Mouse (Mus musculus): ENCODE data around the gene Acp4.
"Not testable (repeated sequence)": the region's sequence is repeated elsewhere in the genome, so short reads cannot be mapped to it uniquely, and the experiment has no call there.

Acp4 gene

DNA sequence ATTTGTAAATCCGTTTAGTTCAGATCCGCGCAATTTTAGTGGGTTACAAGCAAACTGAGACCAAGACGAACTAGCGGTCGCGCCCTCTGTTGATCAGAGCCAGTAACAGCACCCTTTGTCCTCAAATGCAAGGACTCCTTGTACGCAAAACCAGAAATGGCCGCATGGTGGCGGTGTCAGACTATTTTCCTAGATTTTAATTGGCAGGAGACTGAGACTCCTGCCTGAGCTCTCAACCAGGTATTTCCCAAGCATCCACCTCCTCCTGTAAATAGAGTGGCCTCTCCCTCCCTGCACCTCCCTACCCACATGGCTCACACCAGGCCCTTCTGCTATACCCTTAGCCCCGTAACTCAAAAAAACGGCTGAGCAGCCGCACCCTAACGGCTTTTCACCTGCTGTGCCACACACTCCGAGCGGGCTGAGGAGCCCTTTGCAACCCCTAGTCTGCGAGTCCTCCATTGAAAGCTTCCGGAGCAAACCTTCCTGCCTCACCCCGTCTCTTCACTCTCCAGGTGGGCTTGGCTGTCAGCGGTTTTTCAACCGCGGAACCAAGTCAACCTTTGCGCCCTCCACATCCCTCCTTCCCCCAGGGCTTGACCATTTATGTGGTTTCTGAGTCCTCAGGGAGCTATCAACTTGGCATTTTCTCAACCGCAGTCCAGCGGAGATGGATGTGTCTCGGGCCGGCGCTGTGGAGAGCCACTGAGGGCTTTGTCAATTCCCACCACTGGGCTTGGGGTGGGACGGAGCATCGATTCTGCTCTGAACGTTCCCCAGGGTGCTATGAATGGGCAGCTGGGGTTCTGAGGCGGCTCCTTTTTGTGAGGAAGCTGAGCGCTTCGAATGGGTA is 5.8 kb upstream of the Acp4 start:
- DNase-seq (ENCODE audit: low read depth) = peak; percentile 91

- DNase-seq (ENCODE audit: low read depth) = no peak
These were observed 4.0 kb upstream of the Acp4 start, which contains the start of gene Gm15517 for GRCm38 (mm10) chr7:44261147-44261546. Gene Gm15517 (plus strand): TSS chr7:44261447.

DNA sequence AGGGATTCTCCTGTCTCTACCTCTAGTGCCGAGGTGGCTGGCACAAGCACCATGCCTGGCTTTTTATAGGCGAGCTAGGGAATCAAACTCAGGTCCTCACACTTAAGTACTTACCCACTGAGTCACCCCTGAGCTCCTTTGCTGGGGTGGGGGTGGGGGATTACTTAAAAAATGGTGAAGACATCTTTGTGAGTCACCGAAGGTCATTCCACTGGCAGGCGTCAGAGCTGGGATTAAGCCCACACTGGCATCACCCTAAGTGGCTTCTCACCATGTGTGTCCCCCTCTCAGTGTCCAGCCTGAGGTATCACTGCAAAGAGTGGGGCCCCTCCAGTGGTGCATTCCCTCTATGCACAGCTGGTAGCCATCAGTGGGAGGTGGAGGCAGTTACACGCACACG is 3.2 kb upstream of the Acp4 start:
- DNase-seq (ENCODE audit: low read depth) = no peak

GRCm38 (mm10) chr7:44254930-44255329 is 2.2 kb downstream of the Acp4 start:
- DNase-seq (ENCODE audit: low read depth) = no peak

DNA sequence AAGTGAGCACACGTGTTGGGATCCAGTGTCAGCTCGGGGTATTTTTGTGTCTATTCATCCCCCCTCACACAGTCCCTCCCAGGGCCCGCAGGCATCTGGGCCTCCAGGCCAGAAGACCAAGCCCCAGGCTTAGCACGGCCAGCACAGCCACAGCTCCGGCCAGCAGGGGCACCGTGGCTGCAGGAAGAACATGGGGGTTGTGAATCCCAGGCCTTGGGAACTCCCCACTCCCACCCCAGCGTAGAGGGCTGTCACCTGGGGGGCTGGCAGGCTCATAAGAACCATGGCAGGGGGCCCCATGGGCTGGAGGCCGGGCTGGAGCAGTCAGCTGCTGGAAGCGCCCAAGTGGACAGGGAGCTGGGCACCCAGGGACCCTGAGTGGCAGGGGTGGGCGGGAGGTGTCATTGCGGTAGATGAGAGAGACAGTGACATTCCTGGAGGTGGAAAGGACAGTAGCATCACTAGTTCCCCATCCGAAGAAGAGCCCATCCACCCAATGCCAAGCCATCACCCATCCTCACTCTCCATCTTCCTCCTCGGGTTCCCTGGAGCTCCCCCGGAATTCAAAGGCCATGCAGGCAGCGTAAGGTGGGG is 4.1 kb downstream of the Acp4 start:
- no peak for DNase-seq (ENCODE audit: low read depth)

DNA sequence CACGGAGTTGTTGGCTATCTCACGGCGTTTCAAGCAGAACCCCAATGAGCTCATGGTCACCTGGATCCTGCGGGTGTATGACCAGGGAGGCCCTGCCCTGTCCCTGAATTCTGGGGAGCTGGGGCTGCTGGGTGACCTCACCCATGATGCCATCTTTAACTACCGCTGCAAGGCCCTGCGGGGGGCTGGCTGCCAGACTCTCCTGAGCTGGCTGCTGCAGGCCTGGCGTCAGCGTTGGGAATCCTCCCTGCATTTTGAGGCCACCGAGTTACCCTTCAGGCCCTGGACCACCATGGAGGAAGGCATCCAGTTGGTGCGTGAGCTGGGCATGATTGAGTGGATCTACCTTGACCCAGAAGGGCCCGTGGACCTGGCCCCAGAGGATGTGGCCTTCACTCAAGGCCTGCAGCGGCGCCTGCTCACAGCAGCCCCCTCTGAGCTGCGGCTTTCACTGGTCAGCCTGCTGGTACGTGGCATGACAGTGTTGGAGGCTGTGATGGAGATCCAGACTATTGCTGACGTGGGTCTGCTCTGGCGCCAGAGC is 6.4 kb downstream of the Acp4 start:
- not testable (repeated sequence) for DNase-seq (ENCODE audit: low read depth)

GRCm38 (mm10) chr7:44249248-44249647 is 7.9 kb downstream of the Acp4 start:
- no peak for DNase-seq (ENCODE audit: low read depth)

DNA sequence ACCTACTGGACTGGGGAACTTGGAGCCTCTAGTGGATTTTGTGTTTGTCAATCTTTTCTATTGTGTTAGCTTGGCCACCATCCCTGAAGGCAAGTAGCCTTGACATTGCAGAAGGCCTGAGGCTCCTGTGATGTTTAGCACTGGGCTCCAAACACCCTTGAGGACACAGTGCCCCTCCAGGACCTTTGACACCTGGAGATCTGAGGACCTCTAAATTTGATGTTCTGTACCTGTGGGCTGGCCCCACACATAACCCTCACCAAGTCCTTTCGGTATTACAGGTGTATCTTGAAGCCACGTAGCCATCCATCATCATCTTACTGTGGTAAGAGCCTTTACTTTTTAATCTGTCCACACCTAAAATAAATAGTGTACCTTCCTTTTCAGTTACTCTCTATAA is 9.2 kb downstream of the Acp4 start:
- DNase-seq (ENCODE audit: low read depth) = no peak

GRCm38 (mm10) chr7:44246984-44247470 is 10.2 kb downstream of the Acp4 start:
- peak; percentile 80 for DNase-seq (ENCODE audit: low read depth)

GRCm38 (mm10) chr7:44246055-44246983 is 10.9 kb downstream of the Acp4 start, which contains the start of the genes 1700028J19Rik and 2410002F23Rik:
Gene 1700028J19Rik (minus strand): TSS chr7:44246695.
Gene 2410002F23Rik (plus strand): TSS chr7:44246722.
- peak; percentile 92 for DNase-seq (ENCODE audit: low read depth)

DNA sequence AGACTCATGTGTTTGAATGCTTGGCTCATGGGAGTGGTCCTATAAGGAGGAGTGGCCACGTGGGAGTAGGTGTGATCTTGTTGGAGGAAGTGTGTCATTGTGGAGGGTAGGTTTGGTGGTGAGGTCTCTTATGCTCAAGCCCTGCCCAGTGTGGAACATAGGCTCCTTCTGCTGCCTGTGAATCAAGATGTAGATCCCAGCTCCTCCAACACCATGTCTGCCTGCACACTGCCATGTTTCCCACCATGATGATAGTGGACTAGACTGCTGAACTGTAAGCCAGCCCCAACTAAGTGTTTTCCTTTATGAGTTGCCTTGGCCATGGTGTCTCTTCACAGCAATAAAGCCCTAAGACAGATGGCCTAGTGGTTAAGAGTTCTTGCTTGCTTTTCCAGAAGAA is 13.1 kb downstream of the Acp4 start:
- DNase-seq (ENCODE audit: low read depth) = no peak

DNA sequence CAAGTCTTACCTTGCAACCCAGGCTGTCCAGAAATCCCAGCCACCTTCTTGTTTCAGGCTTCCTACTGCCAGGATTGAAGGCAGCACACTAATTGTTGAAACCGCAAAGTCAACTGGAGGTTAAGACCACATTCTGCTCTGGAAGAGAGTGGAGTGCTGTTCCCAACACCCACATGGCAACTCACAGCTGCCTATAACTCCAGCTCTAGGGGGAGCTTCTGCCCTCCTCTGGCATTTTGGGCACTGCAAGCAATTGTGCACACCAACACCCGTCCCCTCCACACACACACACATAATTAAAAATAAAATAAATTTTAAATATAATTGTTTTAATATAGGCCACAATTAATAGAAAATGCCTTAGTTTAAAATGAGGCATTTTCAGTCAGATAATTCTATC is 16.0 kb downstream of the Acp4 start:
- DNase-seq (ENCODE audit: low read depth) = peak; percentile 11

- no peak for DNase-seq (ENCODE audit: low read depth)
These were observed 16.5 kb downstream of the Acp4 start for GRCm38 (mm10) chr7:44240712-44241111.

DNA sequence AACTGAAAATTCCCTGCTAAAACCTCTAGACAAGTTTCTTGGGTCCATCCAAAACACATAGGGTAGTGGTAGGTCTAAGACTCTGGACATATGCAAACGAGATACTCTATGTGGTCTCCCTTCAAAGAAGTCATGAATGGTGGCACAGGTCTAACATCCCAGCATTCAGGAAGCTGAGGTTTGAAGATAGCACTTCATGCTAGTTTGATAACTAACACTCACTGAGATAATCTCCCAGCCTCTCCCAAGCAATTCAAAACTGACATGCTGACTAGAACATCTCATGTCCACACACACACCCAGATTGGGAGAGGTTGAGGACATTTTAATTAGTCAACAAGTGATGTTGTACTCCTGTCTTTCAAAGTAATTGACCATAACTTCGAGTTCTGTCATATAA is 17.3 kb downstream of the Acp4 start:
- peak; percentile 25 for DNase-seq (ENCODE audit: low read depth)

- DNase-seq (ENCODE audit: low read depth) = no peak
These were observed 21.3 kb downstream of the Acp4 start, which contains the start of gene Gm36864 for GRCm38 (mm10) chr7:44235909-44236308. Gene Gm36864 (plus strand): TSS chr7:44236177.

- DNase-seq (ENCODE audit: low read depth) = no peak
These were observed 32.1 kb downstream of the Acp4 start, which contains the start of gene Klk1 for GRCm38 (mm10) chr7:44225076-44225475. Gene Klk1 (plus strand): TSS chr7:44225360.

DNA sequence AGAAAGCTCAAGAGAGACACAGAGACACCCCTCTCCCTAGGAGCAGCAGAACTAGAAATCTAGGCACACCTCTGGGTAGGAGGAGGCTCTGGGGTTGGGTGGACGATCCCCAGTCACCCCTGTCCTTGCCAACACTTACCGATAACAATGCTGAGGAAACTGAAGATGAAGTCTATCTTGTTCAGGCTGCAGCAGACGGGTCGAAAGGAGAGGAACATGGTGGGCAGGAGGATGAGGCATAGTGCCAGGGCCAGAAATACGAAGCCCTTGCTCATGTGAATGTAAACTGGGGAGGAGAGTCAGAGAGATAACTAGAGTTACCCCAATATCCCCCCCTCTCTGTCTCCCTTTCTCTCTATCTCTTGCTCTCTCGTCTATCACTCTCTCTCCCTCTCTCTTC is 34.8 kb downstream of the Acp4 start:
- not testable (repeated sequence) for DNase-seq (ENCODE audit: low read depth)

GRCm38 (mm10) chr7:44221601-44222000 is 35.6 kb downstream of the Acp4 start:
- DNase-seq (ENCODE audit: low read depth) = not testable (repeated sequence)

DNA sequence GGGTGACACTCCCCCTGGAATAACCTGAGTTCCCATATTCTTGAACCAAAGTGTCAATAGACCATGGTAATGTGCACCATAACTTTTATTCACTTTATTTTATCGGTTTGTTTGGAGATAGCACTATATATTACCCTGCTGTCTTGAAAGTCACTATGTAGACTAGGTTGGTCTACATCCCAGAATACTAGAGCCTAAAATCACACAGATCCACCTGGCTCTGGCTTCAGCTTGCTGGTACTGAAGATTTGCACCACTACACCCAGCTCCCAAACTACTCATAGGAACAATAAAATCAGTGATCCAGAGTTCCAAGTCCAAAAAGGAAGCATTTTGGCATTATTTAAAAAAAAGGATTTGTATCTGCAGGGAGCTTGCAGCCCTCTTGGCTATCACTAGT is 41.5 kb downstream of the Acp4 start, which contains the start of gene Klk1b5:
Klk1b5 (plus strand) TSS at position 301 of the 400 bp plus-strand sequence.
- DNase-seq (ENCODE audit: low read depth) = no peak

DNA sequence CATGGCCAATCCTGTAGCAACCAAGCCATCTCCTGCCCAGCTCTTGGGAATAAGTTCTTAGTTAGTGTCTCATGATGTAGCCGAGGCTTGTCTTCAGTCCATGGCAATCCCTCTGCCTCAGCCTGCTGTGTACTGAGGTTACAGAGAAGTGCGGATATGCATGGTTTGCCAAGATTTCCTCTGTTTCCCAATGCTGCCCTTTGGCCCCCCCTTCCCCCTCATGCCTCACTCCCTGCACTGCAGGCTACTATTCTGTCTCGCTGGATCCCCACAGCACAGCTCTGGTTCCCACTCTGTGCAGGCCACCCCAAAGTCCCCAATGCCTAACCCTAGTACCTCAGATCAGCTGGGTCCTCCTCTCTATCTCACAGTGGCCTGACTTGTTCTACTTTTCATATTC is 48.9 kb downstream of the Acp4 start:
- DNase-seq (ENCODE audit: low read depth) = no peak

- not testable (repeated sequence) for DNase-seq (ENCODE audit: low read depth)
These were observed 50.0 kb downstream of the Acp4 start, which contains the start of gene Klk1b4 for GRCm38 (mm10) chr7:44207135-44207534. Gene Klk1b4 (plus strand): TSS chr7:44207435.
